Mouse (Mus musculus): ENCODE data around the gene Spats2l. TPM values are rescaled to one million over a fixed set of nuclear protein-coding genes. Genes with fewer than 3 reads are reported as not detected.
A peak's percentile ranks its signal among the peaks of the same experiment; 100 is the strongest.

Spats2l gene
- polyA plus RNA-seq, 1 experiment from 2014 or later = 10.3 TPM

GRCm38 (mm10) chr1:57947552-57948347 lies 173.8 kb downstream of the Spats2l start:
- Histone ChIP-seq H3K9me3 (replicated peaks) (no peaks in the 10 kb centered on the region), H3K4me3 (replicated peaks) (no peak overlapping the region), H3K4me2 (no peak overlapping the region), H3K36me3 (0 out of 2 replicates have a peak, but pooled peaks cover 5% of the 10 kb centered on the region), H3K9ac (no peak overlapping the region), H3K4me1 (replicated peaks) (no peaks in the 10 kb centered on the region), H3K27me3 (no peaks in the 10 kb centered on the region), H3K27ac (no peak overlapping the region)
- no peak for DNase-seq
- 22% methylated on average over 2 of the region's 2 CpGs for WGBS (ENCODE audit: insufficient replicate concordance)
- no peak for ATAC-seq (ENCODE audit: low read depth)

- DNase-seq (no peak), ATAC-seq (ENCODE audit: low read depth) (no peak)
- Histone ChIP-seq H3K9ac (no peak overlapping the region), H3K27me3 (no peaks in the 10 kb centered on the region), H3K36me3 (peaks cover 4% of the 10 kb centered on the region; the same call in 1 of the 2 replicates), H3K4me3 (replicated peaks) (no peak overlapping the region), H3K4me2 (no peak overlapping the region), H3K4me1 (replicated peaks) (no peaks in the 10 kb centered on the region), H3K9me3 (replicated peaks) (no peaks in the 10 kb centered on the region), H3K27ac (no peak overlapping the region)
- 18% methylated on average over 1 of the region's 1 CpGs for WGBS (ENCODE audit: insufficient replicate concordance)
Observed at GRCm38 (mm10) chr1:57949195-57949594, 175.2 kb downstream of the Spats2l start.

- H3K4me3 ChIP-seq (replicated peaks) = no peak overlapping the region
- no peak overlapping the region for H3K27ac ChIP-seq
- no peaks in the 10 kb centered on the region for H3K9me3 ChIP-seq (replicated peaks)
- no peaks in the 10 kb centered on the region for H3K27me3 ChIP-seq
- 64% methylated on average over 5 of the region's 5 CpGs for WGBS (ENCODE audit: insufficient replicate concordance)
- H3K4me1 ChIP-seq (replicated peaks) = no peaks in the 10 kb centered on the region
- H3K9ac ChIP-seq = no peak overlapping the region
- peaks cover 4% of the 10 kb centered on the region; the same call in 1 of the 2 replicates for H3K36me3 ChIP-seq
- no peak for ATAC-seq (ENCODE audit: low read depth)
- H3K4me2 ChIP-seq = no peak overlapping the region
- no peak for DNase-seq
Observed at GRCm38 (mm10) chr1:57949716-57950115, 175.8 kb downstream of the Spats2l start.

- DNase-seq (no peak), ATAC-seq (ENCODE audit: low read depth) (no peak)
- 81% methylated on average over 4 of the region's 4 CpGs for WGBS (ENCODE audit: insufficient replicate concordance)
- Histone ChIP-seq H3K9ac (no peak overlapping the region), H3K4me2 (no peak overlapping the region), H3K4me3 (replicated peaks) (no peak overlapping the region), H3K36me3 (peaks cover 14% of the 10 kb centered on the region), H3K9me3 (replicated peaks) (no peaks in the 10 kb centered on the region), H3K27ac (no peak overlapping the region), H3K4me1 (replicated peaks) (no peaks in the 10 kb centered on the region), H3K27me3 (no peaks in the 10 kb centered on the region)
Observed at GRCm38 (mm10) chr1:57952509-57952908, 178.5 kb downstream of the Spats2l start.

GRCm38 (mm10) chr1:57953586-57954375 lies 179.8 kb downstream of the Spats2l start:
- 71% methylated on average over 16 of the region's 16 CpGs for WGBS (ENCODE audit: insufficient replicate concordance)
- ATAC-seq (ENCODE audit: low read depth) = no peak
- H3K4me2 ChIP-seq = no peak overlapping the region

GRCm38 (mm10) chr1:57954376-57954765 lies 180.4 kb downstream of the Spats2l start:
- peaks cover 20% of the 10 kb centered on the region for H3K36me3 ChIP-seq

More at GRCm38 (mm10) chr1:57953586-57954375, 179.8 kb downstream of the Spats2l start:
- no peak overlapping the region for H3K9ac ChIP-seq
- no peak overlapping the region for H3K27ac ChIP-seq
- no peaks in the 10 kb centered on the region for H3K4me1 ChIP-seq (replicated peaks)
- no peak for DNase-seq
- H3K4me3 ChIP-seq (replicated peaks) = no peak overlapping the region
- H3K9me3 ChIP-seq (replicated peaks) = no peaks in the 10 kb centered on the region
- no peaks in the 10 kb centered on the region for H3K27me3 ChIP-seq
- H3K36me3 ChIP-seq = peaks cover 17% of the 10 kb centered on the region

GRCm38 (mm10) chr1:57955774-57956173 lies 181.8 kb downstream of the Spats2l start:
- ATAC-seq (ENCODE audit: low read depth) = no peak
- H3K4me2 ChIP-seq = no peak overlapping the region
- peaks cover 21% of the 10 kb centered on the region for H3K36me3 ChIP-seq
- H3K4me1 ChIP-seq (replicated peaks) = no peaks in the 10 kb centered on the region
- no peaks in the 10 kb centered on the region for H3K27me3 ChIP-seq
- no peak overlapping the region for H3K4me3 ChIP-seq (replicated peaks)
- no peak overlapping the region for H3K27ac ChIP-seq
- WGBS (ENCODE audit: insufficient replicate concordance) = 88% methylated on average over 1 of the region's 1 CpGs
- DNase-seq = no peak
- no peak overlapping the region for H3K9ac ChIP-seq
- no peaks in the 10 kb centered on the region for H3K9me3 ChIP-seq (replicated peaks)

More at GRCm38 (mm10) chr1:57954376-57954765, 180.4 kb downstream of the Spats2l start:
- no peak overlapping the region for H3K27ac ChIP-seq
- H3K4me2 ChIP-seq = no peak overlapping the region
- no peaks in the 10 kb centered on the region for H3K27me3 ChIP-seq
- no peak overlapping the region for H3K4me3 ChIP-seq (replicated peaks)
- DNase-seq (no peak), ATAC-seq (ENCODE audit: low read depth) (no peak)
- no peaks in the 10 kb centered on the region for H3K9me3 ChIP-seq (replicated peaks)
- 60% methylated on average over 5 of the region's 5 CpGs for WGBS (ENCODE audit: insufficient replicate concordance)
- H3K4me1 ChIP-seq (replicated peaks) = no peaks in the 10 kb centered on the region
- H3K9ac ChIP-seq = no peak overlapping the region

GRCm38 (mm10) chr1:57969327-57970271 lies 195.6 kb downstream of the Spats2l start:
- peak; percentile 90 for DNase-seq
- H3K27ac ChIP-seq = peak overlapping the region; percentile 69; the same call in 1 of the 2 replicates
- peaks cover 5% of the 10 kb centered on the region; the same call in 1 of the 2 replicates for H3K36me3 ChIP-seq
- H3K27me3 ChIP-seq = no peaks in the 10 kb centered on the region
- peak overlapping the region; percentile 80 for H3K4me3 ChIP-seq (replicated peaks)
- peak overlapping the region; percentile 84 for H3K4me2 ChIP-seq
- no peaks in the 10 kb centered on the region for H3K9me3 ChIP-seq (replicated peaks)
- ATAC-seq (ENCODE audit: low read depth) = peak; percentile 98
- H3K4me1 ChIP-seq (replicated peaks) = peaks cover 13% of the 10 kb centered on the region
- WGBS (ENCODE audit: insufficient replicate concordance) = 1% methylated on average over 65 of the region's 65 CpGs
- peak overlapping the region; percentile 86 for H3K9ac ChIP-seq

GRCm38 (mm10) chr1:57971588-57971987 lies 197.6 kb downstream of the Spats2l start:
- ATAC-seq (ENCODE audit: low read depth) (no peak), DNase-seq (no peak)
- no peak overlapping the region for H3K9ac ChIP-seq
- WGBS (ENCODE audit: insufficient replicate concordance) = 25% methylated on average over 2 of the region's 2 CpGs
- no peaks in the 10 kb centered on the region for H3K27me3 ChIP-seq
- no peaks in the 10 kb centered on the region for H3K36me3 ChIP-seq
- H3K4me1 ChIP-seq (replicated peaks) = peaks cover 13% of the 10 kb centered on the region
- no peak overlapping the region for H3K4me2 ChIP-seq
- no peak overlapping the region for H3K4me3 ChIP-seq (replicated peaks)
- H3K27ac ChIP-seq = no peak overlapping the region
- H3K9me3 ChIP-seq (replicated peaks) = no peaks in the 10 kb centered on the region

GRCm38 (mm10) chr1:57976860-57977259 lies 202.9 kb downstream of the Spats2l start:
- WGBS (ENCODE audit: insufficient replicate concordance) = 66% methylated on average over 3 of the region's 3 CpGs
- no peaks in the 10 kb centered on the region for H3K9me3 ChIP-seq (replicated peaks)
- no peaks in the 10 kb centered on the region for H3K4me1 ChIP-seq (replicated peaks)
- H3K36me3 ChIP-seq = no peaks in the 10 kb centered on the region
- DNase-seq (no peak), ATAC-seq (ENCODE audit: low read depth) (no peak)
- H3K27me3 ChIP-seq = no peaks in the 10 kb centered on the region
- no peak overlapping the region for H3K4me2 ChIP-seq
- H3K27ac ChIP-seq = no peak overlapping the region
- no peak overlapping the region for H3K4me3 ChIP-seq (replicated peaks)
- H3K9ac ChIP-seq = no peak overlapping the region
